Mouse (Mus musculus): ENCODE measurements at regions not wholly inside any gene's neighbourhood (a gene's known extent, or its start where the extent isn't known, plus 50 kb on each side); places are given as distances from the start of the nearest gene placed in this dataset.

DNA sequence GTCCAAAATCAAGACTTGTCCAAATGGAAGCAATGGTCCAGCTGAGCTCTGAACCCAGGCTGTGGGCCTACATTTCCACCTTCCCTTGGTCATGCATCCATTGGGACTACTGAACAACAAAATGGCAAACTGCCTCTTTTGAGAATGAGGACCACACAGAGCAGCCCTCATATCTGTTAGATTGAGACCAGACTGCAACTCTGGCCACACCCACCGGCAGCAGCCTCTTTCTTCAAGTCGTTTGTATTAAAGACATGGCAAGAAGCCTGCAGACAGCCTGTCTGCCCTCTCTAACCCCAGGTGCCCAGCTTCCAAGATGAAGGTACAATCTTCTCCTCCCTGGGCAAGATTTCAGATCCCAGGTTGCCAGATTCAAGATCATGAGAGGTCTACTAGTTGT lies 51.8 kb upstream of the St6galnac3 start:
- DNase-seq (ENCODE audit: low spot score) (no peak), ATAC-seq (ENCODE audit: low FRiP score, low TSS enrichment) (no peak)
- Histone ChIP-seq H3K4me2 (replicated peaks; ENCODE audit: low read depth) (no peak overlapping the region), H3K4me1 (replicated peaks; ENCODE audit: control insufficient read depth, insufficient read depth) (no peaks in the 10 kb centered on the region), H3K9ac (ENCODE audit: low read length) (no peak overlapping the region), H3K36me3 (ENCODE audit: control insufficient read depth, insufficient read depth, low read length) (no peaks in the 10 kb centered on the region), H3K27me3 (ENCODE audit: control insufficient read depth, insufficient read depth, low read length) (no peaks in the 10 kb centered on the region), H3K9me3 (ENCODE audit: control insufficient read depth, low read length) (no peaks in the 10 kb centered on the region), H3K27ac (replicated peaks) (no peak overlapping the region), H3K4me3 (ENCODE audit: low read depth, low read length) (no peak overlapping the region)
- 37% methylated on average over 2 of the region's 2 CpGs for WGBS
- TF ChIP-seq CTCF (IDR thresholded peaks at IDR 0.05; ENCODE audit: low read depth), result no peak
- no peak for TF ChIP-seq EP300 (optimal IDR thresholded peaks at IDR 0.05)

DNA sequence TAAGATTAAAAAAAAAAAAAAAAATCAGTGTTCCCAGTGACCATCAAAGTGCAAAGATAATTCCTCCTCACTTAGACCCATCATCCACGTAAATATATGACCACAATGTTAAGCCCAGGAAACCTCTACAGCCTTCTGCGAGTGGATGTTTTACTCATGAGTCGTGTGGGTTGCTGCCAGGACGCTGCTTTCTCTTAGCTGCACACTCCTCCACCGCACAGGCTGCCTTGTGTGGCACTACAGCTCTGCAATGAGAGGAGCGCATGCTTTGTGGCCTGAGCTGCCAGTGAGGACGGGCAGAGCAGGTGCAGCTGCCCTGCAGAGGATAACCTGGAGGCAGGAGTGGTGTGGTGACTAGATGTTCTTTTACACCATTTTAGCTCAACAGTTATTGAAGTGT lies 53.4 kb upstream of the St6galnac3 start:
- Histone ChIP-seq H3K36me3 (ENCODE audit: control insufficient read depth, insufficient read depth, low read length) (no peaks in the 10 kb centered on the region), H3K9me3 (ENCODE audit: control insufficient read depth, low read length) (no peaks in the 10 kb centered on the region), H3K4me3 (ENCODE audit: low read depth, low read length) (no peak overlapping the region), H3K4me2 (replicated peaks; ENCODE audit: low read depth) (no peak overlapping the region), H3K27ac (replicated peaks) (no peak overlapping the region), H3K4me1 (replicated peaks; ENCODE audit: control insufficient read depth, insufficient read depth) (no peaks in the 10 kb centered on the region), H3K27me3 (ENCODE audit: control insufficient read depth, insufficient read depth, low read length) (no peaks in the 10 kb centered on the region), H3K9ac (ENCODE audit: low read length) (no peak overlapping the region)
- TF ChIP-seq EP300 (optimal IDR thresholded peaks at IDR 0.05), result no peak
- no peak for TF ChIP-seq CTCF (IDR thresholded peaks at IDR 0.05; ENCODE audit: low read depth)
- DNase-seq (ENCODE audit: low spot score) (no peak), ATAC-seq (ENCODE audit: low FRiP score, low TSS enrichment) (no peak)
- WGBS, result 50% methylated on average over 7 of the region's 7 CpGs

DNA sequence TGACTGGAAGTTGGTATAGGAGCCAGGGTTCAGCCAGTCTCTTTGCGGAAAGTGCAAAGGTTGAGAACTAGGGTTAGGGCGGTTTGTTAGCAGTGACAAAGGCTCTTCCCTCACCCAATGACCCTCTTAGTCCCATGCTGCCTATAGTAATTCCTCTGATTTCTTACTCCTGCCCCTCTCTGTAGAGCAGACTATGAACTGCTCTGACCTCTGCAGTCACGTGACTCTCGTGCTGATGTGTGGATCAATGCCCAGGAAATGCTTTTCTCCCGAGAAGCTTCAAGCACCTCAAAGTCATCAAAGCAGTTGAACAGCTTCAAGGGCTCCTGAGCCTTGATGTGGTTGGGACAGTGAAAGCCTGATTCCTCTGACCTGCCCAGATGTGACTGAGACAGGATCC lies 57.5 kb upstream of the St6galnac3 start:
- DNase-seq (ENCODE audit: low spot score), result no peak
- H3K9me3 ChIP-seq (ENCODE audit: control insufficient read depth, low read length), result no peaks in the 10 kb centered on the region
- 52% methylated on average over 5 of the region's 5 CpGs for WGBS
- no peak for ATAC-seq (ENCODE audit: low FRiP score, low TSS enrichment)
- H3K4me3 ChIP-seq (ENCODE audit: low read depth, low read length), result no peak overlapping the region
- H3K4me1 ChIP-seq (replicated peaks; ENCODE audit: control insufficient read depth, insufficient read depth), result no peaks in the 10 kb centered on the region
- no peak overlapping the region for H3K4me2 ChIP-seq (replicated peaks; ENCODE audit: low read depth)
- TF ChIP-seq EP300 (optimal IDR thresholded peaks at IDR 0.05), result no peak
- no peak for TF ChIP-seq CTCF (IDR thresholded peaks at IDR 0.05; ENCODE audit: low read depth)
- H3K36me3 ChIP-seq (ENCODE audit: control insufficient read depth, insufficient read depth, low read length), result no peaks in the 10 kb centered on the region
- H3K27ac ChIP-seq (replicated peaks), result no peak overlapping the region
- H3K9ac ChIP-seq (ENCODE audit: low read length), result no peak overlapping the region
- H3K27me3 ChIP-seq (ENCODE audit: control insufficient read depth, insufficient read depth, low read length), result no peaks in the 10 kb centered on the region

DNA sequence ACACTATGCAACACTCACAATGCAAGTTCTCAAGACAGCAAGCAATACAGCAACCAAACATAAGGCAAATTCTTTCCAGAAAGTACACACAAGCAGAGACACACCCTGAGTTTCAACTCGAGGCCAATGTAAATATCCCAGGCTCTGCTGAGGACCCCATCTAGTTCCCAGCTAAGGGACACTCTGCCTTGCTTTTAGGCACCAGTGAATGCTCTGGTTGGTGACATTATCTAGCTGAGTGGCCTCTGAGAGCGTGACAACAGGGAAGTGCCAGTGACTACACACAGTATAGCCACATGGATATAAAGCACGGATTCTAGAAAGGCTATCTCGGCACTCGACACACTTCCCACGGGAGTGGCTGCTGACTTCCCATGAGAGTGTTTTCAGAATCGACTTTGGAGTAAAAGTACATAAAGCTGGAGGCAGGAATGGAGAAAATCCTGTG lies 58.3 kb upstream of the St6galnac3 start:
- H3K4me1 ChIP-seq (replicated peaks; ENCODE audit: control insufficient read depth, insufficient read depth), result no peaks in the 10 kb centered on the region
- no peak overlapping the region for H3K4me3 ChIP-seq (ENCODE audit: low read depth, low read length)
- TF ChIP-seq CTCF (IDR thresholded peaks at IDR 0.05; ENCODE audit: low read depth) (no peak), EP300 (optimal IDR thresholded peaks at IDR 0.05) (no peak)
- DNase-seq (ENCODE audit: low spot score) (peak; percentile 30), ATAC-seq (ENCODE audit: low FRiP score, low TSS enrichment) (peak; percentile 69)
- H3K27ac ChIP-seq (replicated peaks), result peak overlapping the region; percentile 41; the same call in 1 of the 2 replicates
- peak overlapping the region; percentile 35 for H3K4me2 ChIP-seq (replicated peaks; ENCODE audit: low read depth)
- no peaks in the 10 kb centered on the region for H3K27me3 ChIP-seq (ENCODE audit: control insufficient read depth, insufficient read depth, low read length)
- 30% methylated on average over 7 of the region's 7 CpGs for WGBS
- H3K36me3 ChIP-seq (ENCODE audit: control insufficient read depth, insufficient read depth, low read length), result no peaks in the 10 kb centered on the region
- no peaks in the 10 kb centered on the region for H3K9me3 ChIP-seq (ENCODE audit: control insufficient read depth, low read length)
- H3K9ac ChIP-seq (ENCODE audit: low read length), result no peak overlapping the region

DNA sequence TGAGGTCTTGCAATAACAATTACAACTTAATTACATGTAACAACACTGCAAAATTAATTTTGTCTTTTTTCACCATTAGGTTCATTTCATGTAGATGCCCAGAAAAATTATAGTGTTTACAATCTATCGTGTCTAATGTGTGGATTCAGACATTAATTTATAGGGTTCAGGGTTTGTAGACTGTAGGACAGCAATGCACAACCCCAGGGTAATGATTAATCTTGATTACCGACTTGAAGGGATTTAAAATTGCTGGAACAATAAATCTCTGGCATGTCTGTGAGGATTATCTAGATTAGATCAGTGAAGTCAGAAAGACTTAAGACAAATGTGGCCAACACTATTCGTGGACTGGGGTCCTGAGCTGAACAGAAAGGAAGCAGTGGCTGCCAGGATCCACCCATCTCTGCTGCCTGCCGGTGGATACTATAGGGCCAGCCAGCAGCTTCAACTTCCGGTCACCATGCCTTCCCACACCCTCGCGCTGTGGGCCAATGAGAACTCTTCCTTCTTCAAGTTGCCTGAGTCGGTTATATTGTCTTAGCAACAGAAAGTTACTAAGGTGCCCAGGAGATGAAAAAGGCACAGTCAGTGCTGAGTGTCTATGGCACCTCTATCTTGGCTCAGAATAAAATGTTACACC lies 59.1 kb upstream of the St6galnac3 start:
- no peak for TF ChIP-seq CTCF (IDR thresholded peaks at IDR 0.05; ENCODE audit: low read depth)
- no peak for TF ChIP-seq EP300 (optimal IDR thresholded peaks at IDR 0.05)
- Histone ChIP-seq H3K9me3 (ENCODE audit: control insufficient read depth, low read length) (no peaks in the 10 kb centered on the region), H3K4me3 (ENCODE audit: low read depth, low read length) (no peak overlapping the region), H3K36me3 (ENCODE audit: control insufficient read depth, insufficient read depth, low read length) (no peaks in the 10 kb centered on the region), H3K4me1 (replicated peaks; ENCODE audit: control insufficient read depth, insufficient read depth) (no peaks in the 10 kb centered on the region), H3K9ac (ENCODE audit: low read length) (no peak overlapping the region), H3K27me3 (ENCODE audit: control insufficient read depth, insufficient read depth, low read length) (no peaks in the 10 kb centered on the region), H3K4me2 (replicated peaks; ENCODE audit: low read depth) (no peak overlapping the region), H3K27ac (replicated peaks) (no peak overlapping the region)
- DNase-seq (ENCODE audit: low spot score) (peak; percentile 19), ATAC-seq (ENCODE audit: low FRiP score, low TSS enrichment) (peak; percentile 78)
- WGBS, result 24% methylated on average over 8 of the region's 8 CpGs

DNA sequence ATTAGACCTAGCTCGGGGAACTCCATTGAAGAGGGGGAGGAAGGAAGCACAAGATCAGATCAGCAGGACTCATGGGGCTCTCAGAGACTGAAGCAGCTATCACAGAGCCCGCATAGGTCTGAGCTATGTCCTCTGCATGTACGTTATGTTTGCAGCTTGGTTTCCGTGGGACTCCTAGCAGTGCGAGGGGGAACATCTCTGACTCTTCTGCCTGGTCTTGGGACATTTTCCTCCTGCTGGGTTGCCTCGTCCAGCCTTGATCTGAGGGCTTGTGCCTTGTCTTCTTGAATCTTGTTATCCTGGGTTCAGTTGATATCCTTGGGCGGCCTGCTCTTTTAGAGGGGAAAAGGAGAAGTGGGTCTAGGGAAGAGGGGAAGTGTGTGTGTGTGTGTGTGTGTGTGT lies 53.6 kb upstream of the Asb17 start:
- H3K9me3 ChIP-seq (ENCODE audit: control insufficient read depth, low read length), result no peaks in the 10 kb centered on the region

More for the DNA sequence above, 53.6 kb upstream of the Asb17 start:
- Histone ChIP-seq H3K4me3 (ENCODE audit: low read depth, low read length) (no peak overlapping the region), H3K27me3 (ENCODE audit: control insufficient read depth, insufficient read depth, low read length) (no peaks in the 10 kb centered on the region), H3K4me1 (replicated peaks; ENCODE audit: control insufficient read depth, insufficient read depth) (no peaks in the 10 kb centered on the region), H3K9ac (ENCODE audit: low read length) (no peak overlapping the region), H3K4me2 (replicated peaks; ENCODE audit: low read depth) (no peak overlapping the region), H3K36me3 (ENCODE audit: control insufficient read depth, insufficient read depth, low read length) (no peaks in the 10 kb centered on the region), H3K27ac (replicated peaks) (no peak overlapping the region)
- TF ChIP-seq CTCF (IDR thresholded peaks at IDR 0.05; ENCODE audit: low read depth) (no peak), EP300 (optimal IDR thresholded peaks at IDR 0.05) (no peak)
- DNase-seq (ENCODE audit: low spot score) (no peak), ATAC-seq (ENCODE audit: low FRiP score, low TSS enrichment) (no peak)
- WGBS, result 93% methylated on average over 7 of the region's 7 CpGs

All from stomach, postnatal 0 days (tissue).